Mouse (Mus musculus) brown adipose tissue, adult 24 weeks (tissue): ENCODE results near the gene Zcchc2. TPM values are rescaled to one million over a fixed set of nuclear protein-coding genes. Genes with fewer than 3 reads are reported as not detected.

Source experiments
- H3K27ac ChIP-seq: fragments of 200-500 bp; replicated peaks from 2 replicates; pipeline ENCODE4 v1.5.1; 2012; ENCODE audit warnings: low read depth, mild to moderate bottlenecking, low read length
- H3K4me1 ChIP-seq: fragments of 200-500 bp; 2 replicates; pipeline ENCODE4 v1.6.1; 2012; ENCODE audit warnings: low read length, mixed read lengths; ENCODE audit not compliant: control insufficient read depth, insufficient read depth, insufficient read length
- H3K4me3 ChIP-seq: fragments of 200-500 bp; 2 replicates; pipeline ENCODE4 v1.5.1; 2012; ENCODE audit warnings: low read depth, mild to moderate bottlenecking, low read length, moderate library complexity; ENCODE audit not compliant: insufficient read depth
- polyA plus RNA-seq: library from polyadenylated mRNA; stranded (reverse); fragments of >200 nt; gene quantifications from 2 replicates; pipeline ENCODE4 v1.2.4, GENCODE M21; 2012; ENCODE audit not compliant: missing spikeins, insufficient read depth, insufficient read length

The Zcchc2 gene
- 10.2 and 12.1 TPM in 2 replicates for polyA plus RNA-seq

GRCm38 (mm10) chr1:105990138-105990821, at the start of gene Zcchc2:
TSS of gene Zcchc2 (plus strand) at chr1:105990406.
- Histone ChIP-seq H3K4me3 (peak within 1 kb of the TSS; percentile 88), H3K4me1 (peaks cover 6% of the 10 kb centered on the region)

GRCm38 (mm10) chr1:105944927-105945580, 45.2 kb upstream of the Zcchc2 start:
- H3K27ac ChIP-seq = no peak overlapping the region
- H3K4me1 ChIP-seq = no peaks in the 10 kb centered on the region
- no peak overlapping the region for H3K4me3 ChIP-seq

More at GRCm38 (mm10) chr1:105990138-105990821, at the start of gene Zcchc2:
- peak within 1 kb of the TSS; percentile 90 for H3K27ac ChIP-seq

- no peak overlapping the region; the same call in 1 of the 2 replicates for H3K27ac ChIP-seq
- H3K4me3 ChIP-seq = no peak overlapping the region
- no peaks in the 10 kb centered on the region for H3K4me1 ChIP-seq
Measured at GRCm38 (mm10) chr1:105946581-105947540, 43.3 kb upstream of the Zcchc2 start.

GRCm38 (mm10) chr1:105948352-105948751, 41.9 kb upstream of the Zcchc2 start:
- H3K4me1 ChIP-seq = no peaks in the 10 kb centered on the region

DNA sequence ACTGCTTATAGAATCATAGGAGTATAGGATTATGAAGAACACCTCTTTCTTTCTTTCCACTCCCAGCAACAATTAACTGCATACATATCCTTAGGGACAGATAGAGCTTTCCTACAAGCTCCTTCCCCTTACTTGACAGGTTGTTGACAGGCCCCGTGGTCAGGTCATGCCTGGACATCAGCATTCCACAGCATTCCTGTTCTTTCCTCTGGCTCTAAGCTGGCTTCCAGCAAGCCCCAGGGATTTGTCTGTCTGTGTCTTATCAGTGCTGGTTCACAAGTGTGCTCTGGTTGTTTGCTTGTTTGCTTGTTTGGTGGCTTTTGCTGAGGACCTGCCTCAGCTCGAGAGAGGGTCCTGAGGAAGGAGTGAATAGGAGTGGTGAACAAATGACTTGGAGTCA, 36.6 kb upstream of the Zcchc2 start:
- H3K27ac ChIP-seq = no peak overlapping the region
- H3K4me1 ChIP-seq = no peaks in the 10 kb centered on the region
- H3K4me3 ChIP-seq = no peak overlapping the region

More at GRCm38 (mm10) chr1:105948352-105948751, 41.9 kb upstream of the Zcchc2 start:
- Histone ChIP-seq H3K4me3 (no peak overlapping the region), H3K27ac (no peak overlapping the region)

DNA sequence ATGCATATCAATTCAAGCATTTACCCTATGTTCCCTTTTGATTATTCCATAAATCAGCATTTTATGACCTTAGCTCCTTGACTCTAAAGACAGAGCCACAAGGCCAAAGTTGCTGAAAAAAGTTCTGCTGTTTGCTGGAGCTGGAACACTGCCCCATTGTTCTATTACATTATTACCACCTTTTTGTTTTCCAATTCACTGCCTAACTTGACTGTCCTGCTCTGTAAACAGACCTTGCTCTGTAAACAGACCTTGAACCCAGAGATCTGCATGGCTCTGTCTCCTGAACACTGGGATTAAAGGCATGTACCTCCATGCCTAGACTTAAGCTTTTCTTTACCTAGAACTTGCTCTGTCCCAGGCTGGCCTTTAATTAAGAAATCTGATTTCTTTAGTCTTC, 36.2 kb upstream of the Zcchc2 start:
- Histone ChIP-seq H3K4me1 (no peaks in the 10 kb centered on the region), H3K27ac (no peak overlapping the region), H3K4me3 (no peak overlapping the region)

DNA sequence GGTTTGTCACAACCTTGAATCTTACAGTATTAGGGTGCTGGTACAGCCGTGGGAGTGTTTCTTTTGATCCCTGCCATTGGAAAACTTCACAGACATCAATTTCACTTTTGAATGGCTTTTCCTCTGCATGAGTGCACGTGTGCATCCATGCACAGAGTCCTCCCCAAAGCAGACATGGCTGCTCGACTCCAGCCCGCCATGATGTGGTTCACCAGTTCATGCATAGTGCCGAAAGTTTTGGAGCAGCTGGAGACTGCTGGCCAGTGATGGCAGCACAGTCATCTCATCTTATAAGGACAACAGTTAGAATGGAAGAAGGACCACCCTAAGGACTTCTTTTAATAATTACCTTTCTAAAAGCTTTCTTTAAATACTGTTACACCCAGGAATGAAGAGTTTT, 34.1 kb upstream of the Zcchc2 start:
- Histone ChIP-seq H3K4me3 (no peak overlapping the region), H3K27ac (no peak overlapping the region), H3K4me1 (no peaks in the 10 kb centered on the region)

DNA sequence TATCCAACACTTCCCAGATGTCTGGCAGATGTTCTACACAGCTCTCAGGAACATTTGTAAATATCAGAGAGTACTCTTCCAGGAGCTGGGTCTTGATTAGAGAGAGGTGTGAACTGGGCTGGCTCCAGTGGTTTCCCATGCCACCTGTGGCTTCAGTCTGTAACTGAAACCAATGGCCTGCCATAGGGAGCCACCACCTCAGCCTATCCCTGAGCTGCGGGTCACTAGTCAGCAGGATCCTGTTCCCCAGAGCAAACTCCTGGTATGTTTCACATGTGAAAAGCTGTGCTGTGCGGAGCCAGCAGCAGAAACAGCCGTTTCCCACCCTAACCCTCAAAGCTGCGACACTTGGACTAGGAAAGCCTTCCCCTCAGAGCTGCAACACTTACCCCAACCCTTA, 28.7 kb upstream of the Zcchc2 start:
- Histone ChIP-seq H3K27ac (no peak overlapping the region), H3K4me3 (no peak overlapping the region), H3K4me1 (peaks cover 6% of the 10 kb centered on the region)

- Histone ChIP-seq H3K27ac (no peak overlapping the region), H3K4me3 (no peak overlapping the region)
Measured at GRCm38 (mm10) chr1:105962084-105962818, 28.0 kb upstream of the Zcchc2 start.

GRCm38 (mm10) chr1:105962852-105963251, 27.4 kb upstream of the Zcchc2 start:
- peaks cover 6% of the 10 kb centered on the region for H3K4me1 ChIP-seq
- H3K27ac ChIP-seq = no peak overlapping the region
- no peak overlapping the region for H3K4me3 ChIP-seq

More at GRCm38 (mm10) chr1:105962084-105962818, 28.0 kb upstream of the Zcchc2 start:
- peaks cover 6% of the 10 kb centered on the region for H3K4me1 ChIP-seq

DNA sequence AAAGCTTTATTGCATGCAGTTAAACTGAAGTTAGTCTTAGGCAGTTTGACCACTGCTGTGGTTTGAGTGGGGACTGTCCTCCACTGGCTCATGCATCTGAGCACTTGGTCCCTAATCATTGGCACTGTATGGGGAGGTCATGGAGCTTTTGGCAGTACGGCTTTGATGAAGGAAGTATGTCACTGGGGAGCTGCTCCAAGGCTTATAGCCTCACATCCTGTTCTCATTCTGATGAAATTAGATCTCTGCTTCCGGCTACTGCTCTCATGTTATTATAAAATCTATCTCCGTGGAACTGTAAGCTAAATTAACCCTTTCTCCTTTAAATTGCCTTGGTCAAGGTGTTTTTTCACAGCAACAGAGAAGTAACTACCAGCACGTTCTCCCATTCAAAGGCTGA, 25.7 kb upstream of the Zcchc2 start:
- peaks cover 6% of the 10 kb centered on the region for H3K4me1 ChIP-seq
- H3K4me3 ChIP-seq = no peak overlapping the region
- H3K27ac ChIP-seq = no peak overlapping the region

GRCm38 (mm10) chr1:105965189-105965588, 25.0 kb upstream of the Zcchc2 start:
- Histone ChIP-seq H3K4me1 (peaks cover 6% of the 10 kb centered on the region), H3K27ac (peak overlapping the region; percentile 61), H3K4me3 (no peak overlapping the region)

GRCm38 (mm10) chr1:105971490-105972170, 18.6 kb upstream of the Zcchc2 start:
- H3K4me3 ChIP-seq = peak overlapping the region; percentile 64
- H3K27ac ChIP-seq = peak overlapping the region; percentile 84
- H3K4me1 ChIP-seq = peaks cover 5% of the 10 kb centered on the region; the same call in 1 of the 2 replicates

DNA sequence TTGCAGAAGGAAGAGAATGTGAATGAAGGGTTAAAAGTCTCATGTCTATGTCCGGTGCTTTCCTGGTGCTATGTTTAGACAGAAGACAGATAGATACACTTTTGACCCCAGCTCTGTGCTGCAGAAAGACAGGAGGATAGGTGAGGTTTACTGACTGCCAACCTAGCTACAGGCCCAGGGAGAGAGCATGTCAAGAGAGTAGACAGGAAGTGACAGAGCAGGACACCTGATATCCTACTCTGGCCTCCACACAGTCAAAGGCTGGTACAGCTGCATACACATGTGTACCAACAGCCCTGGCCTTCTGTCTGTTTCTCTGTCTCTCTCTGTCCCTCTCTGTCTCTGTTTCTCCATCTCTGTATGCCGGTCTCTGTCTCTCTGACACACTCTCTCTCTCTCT, 16.2 kb upstream of the Zcchc2 start:
- H3K4me3 ChIP-seq = no peak overlapping the region
- no peak overlapping the region for H3K27ac ChIP-seq
- peaks cover 7% of the 10 kb centered on the region; the same call in 1 of the 2 replicates for H3K4me1 ChIP-seq
